Mouse (Mus musculus) urinary bladder, postnatal 4 days (tissue): ENCODE measurements at regions not wholly inside any gene's neighbourhood (a gene's known extent, or its start where the extent isn't known, plus 50 kb on each side); places are given as distances from the start of the nearest gene placed in this dataset.

Source experiments
- DNase-seq, 2 experiments: peaks; one replicate each; pipeline ENCODE4 v3.0.0; 2021 to 2022; ENCODE audit warnings: low spot score in 2 of 2

GRCm38 (mm10) chr19:21150241-21150640, 121.8 kb upstream of the Zfand5 start:
- no peak for DNase-seq

DNA sequence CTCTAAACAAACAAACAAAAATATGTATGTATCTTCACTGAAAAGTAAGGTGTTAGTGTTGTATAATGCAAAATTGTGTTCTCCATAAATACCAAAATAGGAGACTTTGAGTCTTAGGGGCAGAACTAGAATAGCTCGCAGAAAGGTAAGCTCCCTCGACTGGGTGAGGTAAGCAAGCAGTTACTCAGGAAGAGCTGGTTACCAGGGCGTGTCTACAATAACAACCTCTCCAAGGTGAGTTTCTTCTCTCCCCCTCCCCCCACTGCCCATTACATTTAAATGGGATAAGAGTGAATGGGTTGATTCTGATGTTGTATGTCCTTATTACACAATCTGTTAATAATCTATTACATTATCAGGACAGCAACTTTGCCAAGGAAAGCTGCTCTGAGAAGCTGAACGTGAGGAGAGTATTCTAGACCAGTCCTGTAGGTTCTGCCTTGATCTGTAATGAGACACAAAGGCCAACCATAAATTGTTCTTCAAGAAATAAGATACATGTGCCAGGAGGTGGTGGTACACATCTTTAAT, 125.2 kb upstream of the Zfand5 start:
- DNase-seq: no peak

DNA sequence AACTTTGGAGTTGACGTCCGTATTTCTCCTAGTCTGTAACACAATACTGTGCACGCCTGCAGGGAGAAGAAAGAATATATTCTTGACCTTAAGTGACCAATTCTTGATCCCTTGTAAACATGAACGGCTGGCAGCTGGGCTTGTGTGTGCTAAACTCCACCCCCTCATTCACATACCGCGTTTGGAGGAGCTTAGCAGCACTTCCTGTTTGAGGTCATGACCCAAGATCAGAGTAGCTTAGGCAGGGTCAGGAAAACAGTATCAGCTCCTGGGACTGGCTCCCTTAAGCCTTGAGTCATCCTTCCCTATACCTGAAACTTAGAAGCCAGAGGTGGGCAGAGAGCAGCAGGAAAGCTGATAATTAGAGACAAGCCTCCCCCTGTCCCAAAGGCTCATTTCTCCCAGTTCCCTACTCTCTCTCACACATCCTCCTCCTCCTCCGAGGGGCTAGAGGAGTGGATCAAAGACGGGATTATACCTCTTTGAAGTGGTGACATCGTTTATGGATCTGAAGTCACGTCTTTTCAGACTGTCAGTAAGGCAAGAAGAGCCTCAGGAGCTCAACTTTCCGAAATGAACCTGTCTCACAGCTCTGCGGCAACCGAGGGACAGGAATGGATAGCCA, 127.3 kb upstream of the Zfand5 start:
- DNase-seq: no peak

DNA sequence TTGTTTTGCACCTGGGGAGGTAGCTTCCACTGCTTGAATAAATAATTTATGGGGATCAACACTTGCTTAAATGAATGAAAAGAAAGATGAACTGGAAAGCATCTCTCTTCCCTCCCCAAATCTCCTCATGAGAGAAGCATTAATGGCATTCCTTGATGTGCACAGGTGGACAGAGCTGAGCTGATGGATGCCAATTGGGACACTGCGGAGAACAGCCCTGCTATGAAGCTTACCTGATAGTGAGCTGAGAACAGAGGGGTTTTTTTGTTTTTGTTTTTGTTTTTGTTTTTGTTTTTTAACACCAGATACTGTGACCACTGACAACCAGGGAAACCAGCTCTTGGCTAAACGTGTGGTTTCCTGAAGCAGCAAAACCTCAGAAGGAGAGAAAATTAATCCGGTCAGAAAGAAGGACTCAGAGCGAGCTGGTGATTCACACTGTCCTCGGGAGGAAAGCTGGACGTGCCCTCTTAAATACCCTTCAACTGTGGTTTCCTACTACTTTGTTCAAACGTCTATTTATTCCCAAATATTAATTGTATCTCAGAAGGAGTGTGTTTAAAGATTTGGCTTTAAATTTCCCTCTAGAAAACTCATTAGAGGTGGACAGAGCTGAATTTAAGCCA, 128.0 kb upstream of the Zfand5 start:
- no peak for DNase-seq

DNA sequence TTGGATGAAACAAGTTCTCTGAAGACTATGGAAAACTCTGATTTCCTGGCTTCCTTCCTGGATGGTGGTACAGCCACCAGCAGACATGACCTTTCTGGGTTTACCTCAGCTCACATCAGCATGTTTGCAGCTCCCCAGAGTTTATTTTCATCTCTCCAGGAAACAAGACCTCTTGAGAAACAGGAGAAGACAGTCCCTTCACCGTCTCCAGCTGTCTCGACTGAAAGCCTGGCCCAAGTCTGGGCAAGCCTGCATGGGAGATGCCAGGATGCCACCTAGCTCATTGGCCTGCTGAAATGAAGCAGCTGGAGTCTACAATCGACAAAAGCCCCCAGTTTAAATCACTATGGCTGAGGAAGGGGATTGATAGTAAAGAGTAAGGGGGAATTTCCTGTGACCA, 131.6 kb upstream of the Zfand5 start:
- DNase-seq: no peak

DNA sequence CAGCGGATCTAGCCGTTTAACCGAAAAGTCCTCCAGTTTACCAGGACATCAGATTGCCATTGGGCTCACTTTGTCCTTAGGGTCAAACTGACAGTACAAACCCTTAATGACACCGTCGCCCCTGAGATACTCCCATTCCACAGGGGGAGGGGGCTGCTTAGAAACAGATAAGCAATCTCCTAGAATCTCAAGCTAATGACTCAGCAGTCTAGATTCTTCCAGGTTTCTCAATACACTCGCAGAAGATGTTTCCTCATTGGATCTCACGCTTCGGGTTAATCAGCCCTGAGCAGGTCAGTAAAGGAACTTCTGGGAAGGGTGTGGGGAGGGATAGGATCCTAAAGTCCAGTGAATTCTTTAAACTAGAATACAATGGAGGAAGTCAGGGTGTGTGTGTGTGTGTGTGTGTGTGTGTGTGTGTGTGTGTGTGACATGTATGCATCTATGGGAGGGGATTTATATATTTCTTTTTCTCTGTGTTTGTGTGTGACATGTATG, 133.0 kb upstream of the Zfand5 start:
- DNase-seq: no peak

GRCm38 (mm10) chr19:21136756-21137155, 135.3 kb upstream of the Zfand5 start:
- DNase-seq: no peak

DNA sequence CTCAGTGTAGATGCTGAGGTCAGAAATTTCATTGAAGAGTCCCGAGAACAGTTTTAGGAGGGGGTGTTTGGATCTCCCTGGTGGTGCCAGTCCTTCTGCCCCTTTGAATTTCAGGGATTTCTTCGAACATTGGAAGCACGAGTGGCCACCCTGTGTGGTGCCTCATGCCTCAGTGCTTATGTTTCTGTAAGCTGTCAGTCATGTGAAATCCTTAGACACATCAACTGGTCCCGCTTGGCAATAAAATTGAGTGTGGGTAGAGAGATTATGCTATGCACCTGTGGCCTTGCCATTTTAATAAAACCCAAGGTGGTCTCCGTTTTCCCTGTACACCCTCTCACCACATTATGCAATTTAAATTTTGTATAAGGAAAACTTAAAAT, 136.1 kb upstream of the Zfand5 start:
- no peak for DNase-seq

DNA sequence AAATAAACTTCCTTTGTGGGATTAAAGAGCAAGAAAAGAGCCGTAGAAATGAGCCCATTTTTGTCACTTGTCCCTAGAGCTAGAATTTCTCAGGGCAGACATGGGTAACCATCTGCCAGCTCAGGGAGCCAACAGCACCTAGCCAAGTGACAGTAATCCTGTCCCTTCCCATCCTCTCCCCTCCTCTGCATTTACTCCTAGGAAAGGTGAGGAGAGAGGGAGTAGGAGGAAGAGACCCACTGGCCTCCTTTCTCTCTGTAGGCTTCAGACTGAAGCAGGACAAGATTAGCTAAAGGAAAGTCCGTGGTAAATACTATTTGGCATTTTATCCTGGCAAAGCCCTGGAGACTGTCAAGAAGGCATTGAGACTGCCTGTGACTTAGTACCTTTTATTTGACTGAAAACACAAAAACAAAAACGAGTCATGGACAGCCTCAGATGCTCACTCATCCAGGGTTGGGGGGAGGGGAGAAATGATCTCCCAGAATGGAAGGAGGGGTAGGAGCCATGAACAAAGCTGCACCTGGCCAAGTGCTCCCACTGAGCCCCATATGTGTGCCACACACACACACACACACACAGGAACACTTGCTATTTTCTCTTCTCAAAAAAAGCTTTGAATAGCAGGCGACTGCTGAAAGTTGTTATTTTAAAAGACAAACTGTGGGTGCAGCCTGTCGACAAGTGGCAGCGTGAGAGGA, 136.6 kb upstream of the Zfand5 start:
- no peak for DNase-seq

DNA sequence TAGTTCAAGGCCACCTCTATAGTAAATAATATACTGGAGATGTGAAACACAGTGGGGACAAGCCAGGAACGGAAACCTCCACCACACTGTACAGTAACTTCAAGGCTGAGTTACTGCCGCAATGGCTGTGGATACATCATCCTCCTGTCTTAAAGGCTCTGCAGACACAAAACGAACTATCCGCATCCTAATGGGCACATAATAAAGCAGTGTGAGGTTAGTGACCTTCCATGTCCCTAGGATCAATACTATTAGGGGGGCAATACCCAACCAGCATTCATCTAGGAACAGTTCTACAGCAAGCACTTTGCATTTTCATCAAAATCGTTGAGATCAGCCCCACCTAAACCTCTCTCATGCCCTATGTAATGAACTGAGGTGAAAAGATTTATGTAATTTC, 142.4 kb upstream of the Zfand5 start:
- no peak for DNase-seq

GRCm38 (mm10) chr19:21127079-21127745, 144.9 kb upstream of the Zfand5 start:
- DNase-seq: no peak

DNA sequence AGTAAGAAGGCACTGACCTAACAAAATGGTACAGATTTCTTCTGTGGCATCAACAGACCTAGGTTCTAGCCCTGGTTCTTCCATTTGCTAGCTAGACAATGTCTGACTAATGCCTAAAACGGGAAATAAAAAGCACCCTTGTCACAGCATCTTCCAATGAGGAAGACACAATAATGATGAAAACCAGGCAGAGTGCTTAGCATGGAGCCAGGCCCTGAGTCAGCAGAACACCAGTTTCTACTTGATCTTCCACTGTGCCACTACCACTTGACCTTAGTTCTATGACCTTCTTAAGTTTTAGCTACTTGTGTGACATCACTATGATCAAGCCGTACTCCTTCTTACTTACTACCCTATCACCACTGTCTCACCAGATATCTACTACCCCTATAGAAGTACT, 145.4 kb upstream of the Zfand5 start:
- no peak for DNase-seq

DNA sequence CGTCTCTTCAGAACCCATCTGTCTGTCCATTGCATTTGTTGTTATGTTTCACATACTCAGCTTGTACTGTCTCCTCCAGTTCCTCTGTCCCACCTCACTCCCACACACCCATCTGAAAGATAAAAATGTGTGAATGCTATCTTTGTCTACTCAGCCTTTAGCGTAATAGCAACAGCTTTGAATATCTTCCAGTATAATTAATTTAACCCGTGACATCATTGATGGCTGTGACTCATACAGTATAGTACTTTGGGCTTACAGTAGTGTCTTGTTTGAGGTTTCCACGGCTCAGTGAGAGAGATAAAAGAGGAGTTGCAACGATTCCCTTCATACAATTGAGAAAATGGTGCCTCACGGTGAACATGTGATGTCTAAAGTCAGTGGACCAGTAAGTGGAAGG, 152.6 kb upstream of the Zfand5 start:
- DNase-seq: no peak

DNA sequence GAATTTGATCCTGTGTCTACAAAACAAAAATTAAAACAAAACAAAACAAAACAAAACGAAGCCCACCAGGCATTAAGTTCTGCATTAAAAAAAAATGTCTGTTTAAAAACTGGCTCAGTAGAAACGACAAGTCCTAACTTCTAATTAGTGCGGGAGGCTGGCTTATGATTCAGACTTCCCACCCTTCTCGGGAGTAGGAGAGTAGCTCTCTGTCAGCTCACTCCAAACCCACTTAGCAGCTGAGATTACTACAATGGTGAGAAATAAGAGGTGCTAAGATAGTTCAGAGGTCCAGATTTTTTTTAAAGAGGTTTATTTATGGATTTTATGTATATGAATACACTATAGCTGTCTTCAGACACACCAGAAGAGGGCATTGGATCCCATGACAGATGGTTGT, 153.3 kb upstream of the Zfand5 start:
- no peak for DNase-seq

GRCm38 (mm10) chr19:21115693-21116092, 156.4 kb upstream of the Zfand5 start:
- DNase-seq: no peak

GRCm38 (mm10) chr19:21111836-21112235, 157.8 kb upstream of the Tmc1 start:
- DNase-seq: no peak

DNA sequence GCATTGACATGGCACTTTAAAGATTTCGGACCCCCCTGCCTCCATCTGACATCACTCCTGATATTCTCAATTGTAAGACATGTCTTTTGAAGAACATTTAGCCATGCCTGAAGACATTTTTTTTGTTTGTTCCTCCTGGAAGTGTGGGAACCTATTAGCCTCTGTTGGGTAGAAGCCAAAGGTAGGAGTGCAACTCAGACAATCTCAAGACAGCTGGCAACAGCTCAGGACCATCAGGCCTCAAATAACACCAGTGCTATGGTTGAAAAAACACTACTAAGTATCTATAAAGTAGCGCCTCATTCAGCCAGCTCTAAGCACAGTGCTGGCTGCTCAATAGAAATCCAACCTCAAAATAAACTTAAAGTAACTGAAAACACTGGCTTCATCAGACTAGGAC, 154.3 kb upstream of the Tmc1 start:
- DNase-seq: no peak

- DNase-seq: no peak
These were observed 153.7 kb upstream of the Tmc1 start for GRCm38 (mm10) chr19:21107741-21108140.

DNA sequence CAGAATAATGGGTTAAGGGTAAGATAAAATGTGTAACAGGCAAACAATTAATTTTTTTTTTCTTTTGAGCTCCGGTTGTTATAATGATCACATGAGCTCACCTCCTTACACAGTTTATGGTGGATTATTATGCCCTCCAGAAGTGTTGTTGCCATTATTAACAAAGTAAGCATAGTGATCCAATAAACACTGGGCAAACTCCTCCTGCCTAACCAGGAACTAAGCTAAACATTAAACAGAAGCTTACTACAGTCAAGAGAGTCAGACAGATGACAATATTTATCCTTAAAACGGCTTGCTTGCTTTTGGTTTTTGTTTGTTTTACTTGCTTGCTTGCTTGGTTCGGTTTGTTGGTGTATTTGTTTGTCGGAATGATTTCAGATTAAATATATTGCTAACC, 153.3 kb upstream of the Tmc1 start:
- DNase-seq: no peak

GRCm38 (mm10) chr19:21106766-21107165, 152.8 kb upstream of the Tmc1 start:
- no peak for DNase-seq

DNA sequence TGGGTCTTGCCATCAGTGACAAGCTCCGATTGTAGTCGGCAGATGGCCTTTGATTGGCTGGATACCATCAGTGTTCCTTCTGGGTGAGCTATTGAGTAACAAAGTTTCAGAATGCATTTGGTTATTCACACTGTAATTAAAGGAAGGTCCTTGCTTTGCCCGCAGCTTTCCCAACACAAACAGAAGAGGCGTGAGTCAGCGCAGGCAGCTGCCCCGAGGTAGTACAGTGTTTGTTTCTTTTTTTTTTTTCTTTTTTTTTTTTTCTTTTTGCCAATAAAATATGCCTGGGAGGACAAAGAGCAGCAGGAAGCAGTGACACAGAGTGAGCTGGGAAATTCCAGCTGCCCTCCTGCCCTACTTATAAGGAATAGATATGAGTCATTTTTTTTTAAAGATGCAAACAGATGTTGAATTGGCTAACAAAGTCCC, 152.3 kb upstream of the Tmc1 start:
- peak in 1 of 2 experiments; percentile 26 for DNase-seq

GRCm38 (mm10) chr19:21105004-21105403, 151.0 kb upstream of the Tmc1 start:
- no peak for DNase-seq
